Mouse (Mus musculus) urinary bladder, postnatal 10 days (tissue): ENCODE measurements around the gene Mmaa.

Experiments used
- DNase-seq: peaks from one replicate; pipeline ENCODE4 v3.0.0; 2022; ENCODE audit warnings: low spot score

Mmaa gene

GRCm38 (mm10) chr8:79222106-79222751 lies 72.5 kb downstream of the Mmaa start:
- DNase-seq = no peak
